Mouse (Mus musculus) kidney, embryonic 14.5 days (tissue): ENCODE measurements around the gene Sp140. TPM values are rescaled to one million over a fixed set of nuclear protein-coding genes. Genes with fewer than 3 reads are reported as not detected.

ENCODE experiments used
- ATAC-seq: fragments of 200-750 bp; cut with Nextera tagmentation; 2 replicates; pipeline ENCODE4 v1.8.0; 2017; ENCODE audit warnings: moderate number of reproducible peaks, mild to moderate bottlenecking, moderate TSS enrichment, moderate library complexity; ENCODE audit not compliant: low FRiP score, low TSS enrichment
- H3K27ac ChIP-seq: fragments of 300-500 bp; sonication (generic); 2 replicates; pipeline ENCODE4 v1.5.1; 2014; ENCODE audit warnings: low read depth, mild to moderate bottlenecking, low read length, moderate library complexity, mixed read lengths
- H3K27me3 ChIP-seq: fragments of 300-500 bp; sonication (generic); 2 replicates; pipeline ENCODE4 v1.6.1; 2014; ENCODE audit warnings: mild to moderate bottlenecking, low read length; ENCODE audit not compliant: control insufficient read depth, insufficient read depth
- H3K36me3 ChIP-seq: fragments of 300-500 bp; sonication (generic); 2 replicates; pipeline ENCODE4 v1.6.1; 2014; ENCODE audit warnings: low read length, mixed read lengths; ENCODE audit not compliant: control insufficient read depth, insufficient read depth
- H3K4me1 ChIP-seq: fragments of 300-500 bp; sonication (generic); 2 replicates; pipeline ENCODE4 v1.6.1; 2014; ENCODE audit warnings: low read length, mixed read lengths; ENCODE audit not compliant: control insufficient read depth, insufficient read depth
- H3K4me2 ChIP-seq: fragments of 300-500 bp; sonication (generic); replicated peaks from 2 replicates; pipeline ENCODE4 v1.6.1; 2014; ENCODE audit warnings: low read depth, mild to moderate bottlenecking, low read length
- H3K4me3 ChIP-seq: fragments of 300-500 bp; sonication (generic); 2 replicates; pipeline ENCODE4 v1.5.1; 2014; ENCODE audit warnings: mild to moderate bottlenecking, low read length
- H3K9ac ChIP-seq: fragments of 300-500 bp; sonication (generic); 2 replicates; pipeline ENCODE4 v1.6.1; 2014; ENCODE audit warnings: low read depth, mild to moderate bottlenecking, low read length, moderate library complexity
- H3K9me3 ChIP-seq: fragments of 300-500 bp; sonication (generic); 2 replicates; pipeline ENCODE4 v1.6.1; 2016; ENCODE audit warnings: low read length; ENCODE audit not compliant: control insufficient read depth
- WGBS: fragments of 180-500 bp; shearing (Covaris S2); extraction: QIAGEN DNeasy Blood & Tissue Kit; methylation state at CpG from one replicate; pipeline ENCODE4 v1.1.7; 2014; 5-methylcytosine and 5-hydroxymethylcytosine counted together
- polyA plus RNA-seq: library from polyadenylated mRNA; unstranded; fragments of >200 nt; fragmentation: Nextera tagmentation; extraction: Ambion mirVana; gene quantifications from 2 replicates; pipeline ENCODE4 v1.2.1, GENCODE M21; 2014

The Sp140 gene
- polyA plus RNA-seq, 1 experiment from 2014 or later = 2.0 TPM

- no peaks in the 10 kb centered on the region for H3K36me3 ChIP-seq
- H3K27me3 ChIP-seq = no peaks in the 10 kb centered on the region
- H3K4me1 ChIP-seq = no peaks in the 10 kb centered on the region
- ATAC-seq = no peak
- H3K4me3 ChIP-seq = no peak overlapping the region
- H3K27ac ChIP-seq = no peak overlapping the region
- WGBS = 63% methylated on average over 5 of the region's 5 CpGs
- H3K4me2 ChIP-seq = no peak overlapping the region
- no peaks in the 10 kb centered on the region for H3K9me3 ChIP-seq
- H3K9ac ChIP-seq = no peak overlapping the region
These were observed 86.5 kb downstream of the Sp140 start for GRCm38 (mm10) chr1:85686666-85687065.

- no peak overlapping the region for H3K9ac ChIP-seq
- 51% methylated on average over 5 of the region's 5 CpGs for WGBS
- no peak overlapping the region for H3K27ac ChIP-seq
- no peak overlapping the region for H3K4me2 ChIP-seq
- no peaks in the 10 kb centered on the region for H3K27me3 ChIP-seq
- no peak for ATAC-seq
- H3K36me3 ChIP-seq = no peaks in the 10 kb centered on the region
- H3K4me1 ChIP-seq = no peaks in the 10 kb centered on the region
- H3K9me3 ChIP-seq = no peaks in the 10 kb centered on the region
- H3K4me3 ChIP-seq = no peak overlapping the region
These were observed 87.2 kb downstream of the Sp140 start for GRCm38 (mm10) chr1:85687346-85687745.

DNA sequence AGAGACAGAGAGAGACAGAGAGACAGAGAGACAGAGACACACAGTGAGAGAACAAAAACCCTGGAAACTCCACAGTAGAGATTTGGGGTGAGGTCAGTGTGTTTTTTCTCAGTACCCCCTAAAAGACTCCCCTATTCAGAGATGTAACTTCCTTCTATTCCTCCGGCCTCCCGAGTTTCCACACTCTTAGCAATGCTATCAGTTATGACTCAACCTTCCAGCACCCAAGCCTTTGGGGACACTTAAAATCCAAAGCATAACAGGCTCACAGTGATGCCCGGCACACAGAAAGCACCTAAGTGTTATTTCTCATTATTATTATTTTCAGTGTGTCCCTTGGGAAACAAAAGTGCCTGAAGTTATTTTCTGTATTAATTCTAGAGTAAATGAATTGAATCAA lies 90.4 kb downstream of the Sp140 start:
- no peak overlapping the region for H3K4me2 ChIP-seq
- ATAC-seq = no peak
- H3K9me3 ChIP-seq = no peaks in the 10 kb centered on the region
- no peak overlapping the region for H3K27ac ChIP-seq
- H3K4me3 ChIP-seq = no peak overlapping the region
- H3K27me3 ChIP-seq = no peaks in the 10 kb centered on the region
- WGBS = 84% methylated on average over 3 of the region's 3 CpGs
- no peaks in the 10 kb centered on the region for H3K4me1 ChIP-seq
- H3K9ac ChIP-seq = no peak overlapping the region
- H3K36me3 ChIP-seq = no peaks in the 10 kb centered on the region

GRCm38 (mm10) chr1:85692281-85692680 lies 92.1 kb downstream of the Sp140 start:
- Histone ChIP-seq H3K27ac (no peak overlapping the region), H3K4me2 (no peak overlapping the region), H3K4me3 (no peak overlapping the region), H3K4me1 (no peaks in the 10 kb centered on the region), H3K27me3 (no peaks in the 10 kb centered on the region), H3K9me3 (no peaks in the 10 kb centered on the region), H3K9ac (no peak overlapping the region), H3K36me3 (no peaks in the 10 kb centered on the region)
- WGBS = 70% methylated on average over 1 of the region's 1 CpGs
- ATAC-seq = no peak

DNA sequence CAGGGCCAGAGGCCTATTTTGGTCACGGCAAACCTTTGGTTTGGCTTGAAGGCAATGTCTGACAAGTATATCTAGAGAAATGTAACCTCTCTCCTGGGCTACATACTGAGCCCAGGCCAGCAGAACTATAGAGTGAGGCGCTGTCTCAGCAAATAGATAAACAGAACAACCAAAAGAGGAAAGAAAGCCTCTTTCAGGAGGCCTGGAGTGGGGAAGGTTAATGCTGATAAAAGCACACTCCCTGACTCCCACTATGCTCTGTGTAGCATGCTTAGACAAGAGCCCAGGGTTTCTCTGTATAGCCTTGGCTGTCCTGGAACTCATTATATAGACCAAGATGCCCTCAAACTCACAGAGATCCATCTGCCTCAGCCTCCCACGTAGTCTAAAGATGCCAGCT lies 93.1 kb downstream of the Sp140 start:
- no peak overlapping the region for H3K27ac ChIP-seq
- ATAC-seq = no peak
- H3K9ac ChIP-seq = no peak overlapping the region
- no peaks in the 10 kb centered on the region for H3K27me3 ChIP-seq
- H3K4me3 ChIP-seq = no peak overlapping the region
- H3K4me2 ChIP-seq = no peak overlapping the region
- H3K9me3 ChIP-seq = no peaks in the 10 kb centered on the region
- WGBS = 75% methylated on average over 3 of the region's 3 CpGs
- H3K4me1 ChIP-seq = no peaks in the 10 kb centered on the region
- no peaks in the 10 kb centered on the region for H3K36me3 ChIP-seq

Other genes starting within 250 kb of the Sp140 start
- not detected in 2 replicates for gene G530012D18Rik, start 24.7 kb upstream of the Sp140 start, polyA plus RNA-seq
- gene Sp110, start 1.6 kb upstream of the Sp140 start, polyA plus RNA-seq = 1.1 and 1.7 TPM in 2 replicates
- gene Sp100, start 49.6 kb downstream of the Sp140 start, polyA plus RNA-seq = 1.3 and 1.5 TPM in 2 replicates
- 0.87 and 1.8 TPM in 2 replicates for gene A630001G21Rik, start 178.3 kb downstream of the Sp140 start, polyA plus RNA-seq
- gene Cab39, start 193.1 kb downstream of the Sp140 start, polyA plus RNA-seq = 37.9 and 53.0 TPM in 2 replicates